Mouse (Mus musculus): ENCODE measurements around the gene Srgap3.

GRCm38 (mm10) chr6:112796607-112797006, 150.5 kb downstream of the Srgap3 start:
- TF ChIP-seq EP300 (IDR thresholded peaks at IDR 0.05) (no peak), CTCF (IDR thresholded peaks at IDR 0.05) (no peak)

Data from lung, postnatal 0 days (tissue).